Mouse (Mus musculus): ENCODE data around the gene Hes5. TPM values are rescaled to one million over a fixed set of nuclear protein-coding genes. Genes with fewer than 3 reads are reported as not detected.

Gene Hes5
- polyA plus RNA-seq, 1 experiment: not detected

- TF ChIP-seq CTCF (IDR thresholded peaks at IDR 0.05; ENCODE audit: insufficient read depth, low read length) (no peak), POLR2A (IDR thresholded peaks at IDR 0.05; ENCODE audit: borderline replicate concordance, extremely low read depth, low read depth, low read length) (no peak)
- H3K4me1 ChIP-seq (ENCODE audit: control insufficient read depth, insufficient read depth, low read length): peaks cover 3% of the 10 kb centered on the region; the same call in 1 of the 2 replicates
- WGBS: 72% methylated on average over 6 of the region's 6 CpGs
- H3K4me3 ChIP-seq (replicated peaks; ENCODE audit: extremely low read depth, low read depth, low read length): no peak overlapping the region
- peak; percentile 25 for DNase-seq
Measured at GRCm38 (mm10) chr4:154981076-154981475, 20.4 kb downstream of the Hes5 start.

- TF ChIP-seq CTCF (IDR thresholded peaks at IDR 0.05; ENCODE audit: insufficient read depth, low read length): peak; percentile 65
- TF ChIP-seq POLR2A (IDR thresholded peaks at IDR 0.05; ENCODE audit: borderline replicate concordance, extremely low read depth, low read depth, low read length): no peak
- Histone ChIP-seq H3K4me1 (ENCODE audit: control insufficient read depth, insufficient read depth, low read length) (peaks cover 3% of the 10 kb centered on the region; the same call in 1 of the 2 replicates), H3K4me3 (replicated peaks; ENCODE audit: extremely low read depth, low read depth, low read length) (no peak overlapping the region)
- WGBS: 30% methylated on average over 7 of the region's 7 CpGs
- peak; percentile 36 for DNase-seq
Measured at GRCm38 (mm10) chr4:154981530-154981929, 20.8 kb downstream of the Hes5 start.

- TF ChIP-seq POLR2A (IDR thresholded peaks at IDR 0.05; ENCODE audit: borderline replicate concordance, extremely low read depth, low read depth, low read length): no peak
- WGBS: 72% methylated on average over 19 of the region's 19 CpGs
- peaks cover 3% of the 10 kb centered on the region; the same call in 1 of the 2 replicates for H3K4me1 ChIP-seq (ENCODE audit: control insufficient read depth, insufficient read depth, low read length)
- DNase-seq: no peak
- no peak overlapping the region for H3K4me3 ChIP-seq (replicated peaks; ENCODE audit: extremely low read depth, low read depth, low read length)
Measured at GRCm38 (mm10) chr4:154982247-154983120, 21.8 kb downstream of the Hes5 start.

- 37% methylated on average over 24 of the region's 24 CpGs for WGBS
- no peak for TF ChIP-seq CTCF (IDR thresholded peaks at IDR 0.05; ENCODE audit: insufficient read depth, low read length)
- no peak for TF ChIP-seq POLR2A (IDR thresholded peaks at IDR 0.05; ENCODE audit: borderline replicate concordance, extremely low read depth, low read depth, low read length)
- Histone ChIP-seq H3K4me3 (replicated peaks; ENCODE audit: extremely low read depth, low read depth, low read length) (no peak overlapping the region), H3K4me1 (ENCODE audit: control insufficient read depth, insufficient read depth, low read length) (peaks cover 3% of the 10 kb centered on the region; the same call in 1 of the 2 replicates)
- no peak for DNase-seq
Measured at GRCm38 (mm10) chr4:154983767-154984166, 23.0 kb downstream of the Hes5 start.

GRCm38 (mm10) chr4:154985151-154985777, 24.5 kb downstream of the Hes5 start:
- whole genome bisulfite sequencing: 87% methylated on average over 5 of the region's 5 CpGs

GRCm38 (mm10) chr4:154986096-154986495, 25.4 kb downstream of the Hes5 start:
- Histone ChIP-seq H3K4me1 (ENCODE audit: control insufficient read depth, insufficient read depth, low read length) (peaks cover 3% of the 10 kb centered on the region; the same call in 1 of the 2 replicates), H3K4me3 (replicated peaks; ENCODE audit: extremely low read depth, low read depth, low read length) (no peak overlapping the region)
- DNase-seq: peak; percentile 57
- 18% methylated on average over 17 of the region's 17 CpGs for WGBS
- TF ChIP-seq CTCF (IDR thresholded peaks at IDR 0.05; ENCODE audit: insufficient read depth, low read length) (peak; percentile 34; the same call in 1 of the 2 replicates), POLR2A (IDR thresholded peaks at IDR 0.05; ENCODE audit: borderline replicate concordance, extremely low read depth, low read depth, low read length) (no peak)

More at GRCm38 (mm10) chr4:154985151-154985777, 24.5 kb downstream of the Hes5 start:
- no peak for DNase-seq
- peaks cover 3% of the 10 kb centered on the region; the same call in 1 of the 2 replicates for H3K4me1 ChIP-seq (ENCODE audit: control insufficient read depth, insufficient read depth, low read length)
- no peak overlapping the region for H3K4me3 ChIP-seq (replicated peaks; ENCODE audit: extremely low read depth, low read depth, low read length)
- TF ChIP-seq CTCF (IDR thresholded peaks at IDR 0.05; ENCODE audit: insufficient read depth, low read length) (no peak), POLR2A (IDR thresholded peaks at IDR 0.05; ENCODE audit: borderline replicate concordance, extremely low read depth, low read depth, low read length) (no peak)

GRCm38 (mm10) chr4:154986750-154987149, 26.0 kb downstream of the Hes5 start:
- Histone ChIP-seq H3K4me3 (replicated peaks; ENCODE audit: extremely low read depth, low read depth, low read length) (no peak overlapping the region), H3K4me1 (ENCODE audit: control insufficient read depth, insufficient read depth, low read length) (no peaks in the 10 kb centered on the region)
- TF ChIP-seq POLR2A (IDR thresholded peaks at IDR 0.05; ENCODE audit: borderline replicate concordance, extremely low read depth, low read depth, low read length): no peak
- TF ChIP-seq CTCF (IDR thresholded peaks at IDR 0.05; ENCODE audit: insufficient read depth, low read length): no peak
- WGBS: 81% methylated on average over 15 of the region's 15 CpGs
- no peak for DNase-seq

GRCm38 (mm10) chr4:154994876-154995275, 34.2 kb downstream of the Hes5 start:
- 73% methylated on average over 4 of the region's 4 CpGs for WGBS
- no peak for TF ChIP-seq CTCF (IDR thresholded peaks at IDR 0.05; ENCODE audit: insufficient read depth, low read length)
- no peak for TF ChIP-seq POLR2A (IDR thresholded peaks at IDR 0.05; ENCODE audit: borderline replicate concordance, extremely low read depth, low read depth, low read length)
- no peak for DNase-seq
- Histone ChIP-seq H3K4me1 (ENCODE audit: control insufficient read depth, insufficient read depth, low read length) (no peaks in the 10 kb centered on the region), H3K4me3 (replicated peaks; ENCODE audit: extremely low read depth, low read depth, low read length) (no peak overlapping the region)

- DNase-seq: no peak
- no peak overlapping the region for H3K4me3 ChIP-seq (replicated peaks; ENCODE audit: extremely low read depth, low read depth, low read length)
- H3K4me1 ChIP-seq (ENCODE audit: control insufficient read depth, insufficient read depth, low read length): no peaks in the 10 kb centered on the region
- WGBS: 37% methylated on average over 8 of the region's 8 CpGs
- TF ChIP-seq POLR2A (IDR thresholded peaks at IDR 0.05; ENCODE audit: borderline replicate concordance, extremely low read depth, low read depth, low read length) (no peak), CTCF (IDR thresholded peaks at IDR 0.05; ENCODE audit: insufficient read depth, low read length) (no peak)
Measured at GRCm38 (mm10) chr4:154996572-154997154, 35.9 kb downstream of the Hes5 start.
